Mouse (Mus musculus) gastrocnemius, postnatal 36 days (tissue): ENCODE results near the gene Prl8a2. TPM values are rescaled to one million over a fixed set of nuclear protein-coding genes. Genes with fewer than 3 reads are reported as not detected.

Experiments used
- DNase-seq, 2 experiments: peaks; one replicate each; pipeline ENCODE4 v3.0.0; 2022
- intact Hi-C: fragments of 180-260 bp; cut with DNase I; formaldehyde crosslinking; loops from one replicate; pipeline ENCODE4 v1.15.1; 2025
- long read RNA-seq, 2 experiments: library from polyadenylated mRNA; stranded (forward); transcript quantifications; one replicate each; pipeline ENCODE4 v2.0.0; 2021
- total RNA-seq, 2 experiments: library from RNA; stranded (reverse); gene quantifications; 2 replicates each; pipeline ENCODE4 v1.2.3; 2021

The Prl8a2 gene
- total RNA-seq: not detected
- long read RNA-seq, experiment 1: 0 reads
- long read RNA-seq, experiment 2: 0 reads

DNA sequence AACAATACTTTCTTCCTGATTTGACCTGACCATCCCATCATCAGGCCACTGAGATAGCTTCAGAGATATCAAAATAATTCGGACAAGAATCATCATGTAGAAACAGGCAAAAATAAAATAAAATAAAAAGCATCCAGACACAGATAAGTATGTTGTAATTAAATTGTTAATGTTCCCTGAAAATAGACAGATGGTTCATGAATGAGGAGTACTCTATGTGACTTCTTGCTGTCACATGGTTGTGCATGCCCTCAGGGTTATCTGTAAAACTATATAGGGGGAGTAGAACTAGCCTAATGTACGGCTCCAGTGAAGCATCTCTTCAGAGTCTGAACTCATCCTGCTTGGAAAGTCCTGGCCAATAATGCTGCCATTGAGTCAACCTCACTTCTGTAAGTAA is at the start of gene Prl8a2:
Gene Prl8a2 (plus strand): TSS at position 301 of the 400 bp plus-strand sequence.
- no peak for DNase-seq
- intact Hi-C loops: no loop called here

DNA sequence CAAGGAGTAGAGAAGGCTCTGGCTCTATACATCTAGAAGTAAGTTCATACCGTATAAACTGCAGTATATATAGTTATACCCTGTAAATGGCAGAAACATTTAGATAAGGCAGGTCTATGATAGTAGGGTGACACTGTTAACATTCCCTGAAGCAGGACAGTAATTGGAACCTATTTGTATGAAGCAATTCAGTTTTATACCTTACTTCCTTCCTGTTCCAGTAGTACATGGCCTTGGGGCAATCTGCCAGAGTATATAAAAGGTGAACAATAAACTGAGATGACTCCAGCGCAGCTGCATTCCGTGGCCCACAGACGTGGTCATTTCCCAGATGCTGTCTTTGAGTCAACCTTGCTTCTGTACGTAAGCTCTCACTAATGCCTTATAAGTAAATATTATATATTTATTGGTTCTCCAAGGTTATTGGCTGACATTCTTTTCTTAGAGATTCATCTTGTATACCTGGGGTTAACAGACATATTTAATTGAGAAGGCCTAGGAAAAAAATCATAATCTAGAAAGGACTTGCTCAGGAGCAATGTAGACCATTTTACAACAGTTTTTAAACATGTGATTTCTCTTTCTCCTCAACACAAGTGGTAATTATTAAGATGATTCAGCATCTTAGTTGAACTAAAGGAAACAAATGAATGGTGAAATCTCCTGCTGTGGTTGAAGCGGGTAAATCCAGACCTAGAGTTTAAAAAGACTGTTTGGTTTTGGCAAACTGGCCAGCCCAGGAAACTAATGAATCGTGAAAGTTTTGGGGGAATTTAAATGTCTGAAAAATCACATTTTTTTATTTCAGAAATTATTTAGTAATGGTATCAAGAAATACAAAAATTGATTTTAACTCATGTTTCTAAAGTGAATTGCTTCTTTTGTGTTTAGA is 32.9 kb upstream of the Prl8a2 start, which contains the start of gene Prl6a1:
Gene Prl6a1 (plus strand): TSS at position 294 of the 892 bp plus-strand sequence.
- no peak for DNase-seq
- intact Hi-C loops: no loop called here

DNA sequence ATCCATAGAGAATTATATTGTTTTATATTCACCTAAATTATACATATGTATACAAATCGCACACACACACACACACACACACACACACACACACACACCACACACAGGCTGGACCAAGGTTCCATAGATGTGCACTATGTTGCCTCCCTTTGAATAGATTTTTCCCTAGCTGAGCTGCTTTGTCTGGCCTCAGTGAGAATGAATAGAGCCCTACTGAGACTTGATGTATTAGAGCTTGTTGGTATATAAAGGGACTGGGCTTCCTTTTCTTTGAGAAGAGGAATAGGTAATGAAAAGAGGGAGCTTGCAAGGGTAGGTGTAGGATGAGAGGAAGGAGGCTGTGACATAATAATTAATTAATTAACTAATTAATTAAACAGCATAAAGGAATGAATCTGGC is 10.5 kb upstream of the Prl8a2 start:
- intact Hi-C loops: no loop called here
- no peak for DNase-seq

DNA sequence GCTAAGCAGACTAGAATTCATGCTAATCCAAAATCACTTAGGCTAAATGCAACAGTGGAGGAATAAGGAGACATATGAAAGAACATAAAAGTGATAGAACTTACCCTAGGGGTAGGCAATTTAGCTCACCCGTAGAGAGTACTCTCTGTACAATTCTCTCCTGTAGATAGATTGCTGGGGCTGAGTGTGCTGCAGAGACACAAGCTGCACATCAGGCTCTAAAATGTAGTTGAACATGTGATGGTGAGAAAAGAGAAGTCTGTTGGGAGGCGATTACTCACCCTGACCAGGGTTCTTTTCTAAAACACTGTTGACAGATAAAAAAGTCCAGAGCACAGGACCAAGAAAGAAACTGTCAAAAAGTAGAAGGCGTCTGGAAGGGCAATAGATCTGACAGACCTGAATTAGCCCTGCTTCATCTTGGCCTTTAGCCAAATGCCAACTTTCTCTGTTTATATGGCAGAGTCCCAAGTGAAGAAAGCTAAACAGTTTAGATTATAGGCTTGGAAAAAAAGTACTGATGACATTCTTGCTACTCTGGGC is 2.7 kb upstream of the Prl8a2 start:
- intact Hi-C loops: no loop called here
- DNase-seq: no peak

DNA sequence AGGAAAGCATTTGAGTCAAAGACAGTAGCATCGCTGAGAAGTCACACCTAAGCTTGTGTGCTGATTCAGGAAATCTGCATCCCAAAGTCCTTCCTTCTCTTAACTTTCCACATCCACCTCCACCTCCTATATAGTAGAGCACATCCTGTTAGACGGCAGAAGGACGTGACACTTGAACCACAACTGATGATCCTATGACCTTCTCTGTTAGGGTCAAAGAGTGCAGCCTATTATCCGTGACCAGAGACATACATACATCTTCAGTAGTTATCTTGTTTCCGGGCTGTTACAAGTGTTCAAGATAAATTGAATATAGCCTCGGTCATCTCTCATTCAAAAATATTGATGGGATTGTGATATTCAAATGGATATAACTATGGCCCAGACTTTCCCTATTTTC is 45.3 kb downstream of the Prl8a2 start, which contains the start of gene Prl2b1:
Gene Prl2b1 (minus strand): TSS at position 101 of the 400 bp plus-strand sequence.
- intact Hi-C loops: no loop called here
- DNase-seq: no peak

DNA sequence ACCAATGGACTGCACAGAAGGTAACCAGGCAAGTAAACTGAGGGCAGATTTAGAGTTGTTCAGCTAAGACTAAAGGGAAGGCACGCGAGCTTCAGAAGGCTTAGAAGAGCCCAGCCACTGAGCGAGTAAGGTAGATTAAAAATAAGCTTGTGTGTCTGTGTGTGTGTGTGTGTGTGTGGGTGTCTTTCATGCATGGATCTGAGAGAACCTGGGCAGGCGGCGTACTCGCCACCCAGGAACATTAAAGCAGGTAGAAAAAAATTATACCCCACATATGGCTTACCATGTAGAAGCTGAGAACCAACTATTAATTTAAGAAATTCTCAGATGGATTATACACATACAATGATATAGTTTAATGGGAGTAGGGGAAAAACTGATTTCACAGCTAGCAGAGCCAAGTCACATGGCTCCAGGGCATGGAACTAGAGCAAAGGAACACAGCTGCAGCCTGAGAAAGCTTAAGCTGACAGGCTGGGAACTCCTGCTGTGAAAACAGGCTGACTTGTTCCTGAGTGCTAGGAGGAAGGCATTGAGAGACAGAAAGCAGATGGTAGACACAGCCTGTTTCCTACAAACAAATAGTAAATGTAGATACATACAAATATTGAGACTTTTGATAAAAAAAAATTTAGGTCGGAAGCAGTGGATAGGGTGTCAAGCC is 53.7 kb downstream of the Prl8a2 start:
- intact Hi-C loops: no loop called here
- DNase-seq: no peak

Other genes starting within 250 kb of the Prl8a2 start
- not detected for gene Prl3d2, start 224.0 kb upstream of the Prl8a2 start, total RNA-seq
- not detected for gene Prl3d3, start 188.9 kb upstream of the Prl8a2 start, total RNA-seq
- not detected for gene Prl3c1, start 149.0 kb upstream of the Prl8a2 start, total RNA-seq
- gene Prl3b1, start 103.8 kb upstream of the Prl8a2 start, total RNA-seq: not detected
- not detected for gene Prl3a1, start 86.2 kb upstream of the Prl8a2 start, total RNA-seq
- not detected for gene Prl6a1, start 33.0 kb upstream of the Prl8a2 start, total RNA-seq
- not detected for gene Prl2b1, start 45.2 kb downstream of the Prl8a2 start, total RNA-seq
- not detected for gene Prl8a6, start 93.0 kb downstream of the Prl8a2 start, total RNA-seq
- not detected for gene Prl8a8, start 167.5 kb downstream of the Prl8a2 start, total RNA-seq
- gene Prl8a9, start 218.9 kb downstream of the Prl8a2 start, total RNA-seq: not detected
- not detected for gene Prl8a1, start 236.5 kb downstream of the Prl8a2 start, total RNA-seq